8 mouse cellular contexts compared by ENCODE assay signal in the genomic region with DNA sequence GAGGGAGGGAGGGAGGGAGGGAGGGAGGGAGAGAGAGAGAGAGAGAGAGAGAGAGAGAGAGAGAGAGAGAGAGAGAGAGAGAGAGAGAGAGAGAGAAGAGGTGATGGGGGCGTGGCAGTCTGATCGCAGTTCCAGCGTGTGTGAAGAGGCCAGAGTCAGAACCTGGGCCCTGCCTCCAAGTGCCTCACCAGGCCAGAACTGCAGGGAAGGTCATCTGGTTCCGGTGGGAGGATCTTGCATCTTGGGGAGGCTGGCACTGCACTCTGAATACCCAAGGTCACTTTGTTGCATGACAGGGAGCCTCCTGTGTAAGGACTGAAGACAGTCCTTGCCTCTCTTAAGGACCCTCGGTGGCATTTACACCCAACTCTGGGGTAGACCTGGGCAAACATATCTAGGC. TPM values are rescaled to one million over a fixed set of nuclear protein-coding genes. Genes with fewer than 3 reads are reported as not detected.
DNase-seq lines count a peak whose midpoint lies in the region; ATAC-seq lines count a peak whose summit lies in the region.

No protein-coding gene starts in this region.

- no peak for ATAC-seq in lung, embryonic 15.5 days (ENCODE audit: borderline replicate concordance, extremely low read depth, low FRiP score, low TSS enrichment)
- no peak for ATAC-seq in limb, embryonic 12.5 days (ENCODE audit: insufficient number of reproducible peaks, insufficient read depth, low FRiP score, low TSS enrichment, low read depth)

- H3K4me3 ChIP-seq in lung, embryonic 15.5 days = no peak overlapping the region
- H3K4me3 ChIP-seq in limb, embryonic 12.5 days (replicated peaks) = peak overlapping the region; percentile 55

- H3K27me3 ChIP-seq in lung, embryonic 15.5 days = peaks cover 38% of the 10 kb centered on the region
- peaks cover 58% of the 10 kb centered on the region for H3K27me3 ChIP-seq in limb, embryonic 12.5 days

- H3K4me2 ChIP-seq in lung, embryonic 15.5 days = peak overlapping the region; percentile 89
- H3K4me2 ChIP-seq in limb, embryonic 12.5 days = peak overlapping the region; percentile 99

- WGBS in lung, embryonic 15.5 days = 11% methylated on average over 5 of the region's 5 CpGs
- 11% methylated on average over 5 of the region's 5 CpGs for WGBS in limb, embryonic 12.5 days

- peaks cover 7% of the 10 kb centered on the region; the same call in 1 of the 2 replicates for H3K4me1 ChIP-seq in lung, embryonic 15.5 days
- peaks cover 4% of the 10 kb centered on the region; the same call in 1 of the 2 replicates for H3K4me1 ChIP-seq in limb, embryonic 12.5 days (replicated peaks)

- no peaks in the 10 kb centered on the region for H3K36me3 ChIP-seq in lung, embryonic 15.5 days
- no peaks in the 10 kb centered on the region for H3K36me3 ChIP-seq in limb, embryonic 12.5 days

- no peak overlapping the region for H3K9ac ChIP-seq in lung, embryonic 15.5 days
- no peak overlapping the region for H3K9ac ChIP-seq in limb, embryonic 12.5 days (replicated peaks)

- H3K27ac ChIP-seq in lung, embryonic 15.5 days = no peak overlapping the region
- no peak overlapping the region for H3K27ac ChIP-seq in limb, embryonic 12.5 days

- H3K9me3 ChIP-seq in lung, embryonic 15.5 days = no peaks in the 10 kb centered on the region
- no peaks in the 10 kb centered on the region for H3K9me3 ChIP-seq in limb, embryonic 12.5 days

- peak; percentile 23 for DNase-seq in adrenal gland, adult 8-10 months
- no peak for DNase-seq in adrenal gland, postnatal 4 days (ENCODE audit: low spot score in 2 of 2)
- DNase-seq in lung, postnatal 14 days = no peak
- peak; percentile 68 for DNase-seq in testis, postnatal 10 days (ENCODE audit: low spot score)
- no peak for DNase-seq in frontal cortex, adult 2 months (ENCODE audit: extremely low spot score in 1 of 2, low spot score in 1 of 2)
- no peak for DNase-seq in layer of hippocampus, adult 9-11 months

RNA-seq across cellular contexts. Expression of gene Shtn1, which starts 0.2 kb away (rescaled TPM):
- 10 to 100 TPM; 18.8 to 31.5 (median 25.7) TPM for total RNA-seq in adrenal gland, adult 8-10 months (2022)
- 10 to 100 TPM in 1 of 2 experiments, 1 to 10 TPM in 1; 8.4 to 11.0 TPM for total RNA-seq in adrenal gland, postnatal 4 days (2021)
- polyA plus RNA-seq in lung, embryonic 15.5 days (2015; fragmentation: Nextera tagmentation; extraction: Ambion mirVana) = 5.4 and 5.8 TPM in 2 replicates
- 0.87 and 0.94 TPM in 2 replicates for polyA plus RNA-seq in limb, embryonic 12.5 days (2016; fragmentation: Nextera tagmentation; extraction: Ambion mirVana)
- 28.1 and 31.1 TPM in 2 replicates for polyA plus RNA-seq in frontal cortex, adult 2 months (2012; rRNA removed)

Comparison
In these comparisons a context has a peak if more than half of its experiments do, and no peak if none do; other contexts are left out.
1. DNase-seq: peak in adrenal gland, adult 8-10 months (single experiment) and testis, postnatal 10 days (single experiment); none in adrenal gland, postnatal 4 days (0 of 2), lung, postnatal 14 days (single experiment), frontal cortex, adult 2 months (0 of 2) and layer of hippocampus, adult 9-11 months (single experiment).